8 mouse cellular contexts compared by ENCODE assay signal in the genomic region with DNA sequence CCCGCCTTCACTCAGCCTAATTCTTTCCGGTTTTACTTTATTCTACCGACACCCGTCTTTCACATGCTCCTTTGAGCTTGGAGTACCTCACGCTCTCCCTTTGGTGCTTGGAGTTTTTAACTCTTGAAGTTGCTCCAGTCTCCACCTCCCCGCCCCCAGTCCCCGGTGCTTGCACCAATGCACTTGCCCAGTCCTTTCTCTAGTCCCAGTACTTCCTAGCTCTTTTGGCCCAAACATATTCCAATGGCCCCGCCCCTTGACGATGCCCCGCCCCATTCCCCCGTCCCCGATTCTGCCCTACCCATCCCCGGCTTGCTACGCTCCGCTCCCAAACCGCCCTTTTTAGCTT. TPM values are rescaled to one million over a fixed set of nuclear protein-coding genes. Genes with fewer than 3 reads are reported as not detected.
A peak's percentile ranks its signal among the peaks of the same experiment; 100 is the strongest.
DNase-seq lines count a peak whose midpoint lies in the region; ATAC-seq and TF ChIP-seq lines count a peak whose summit lies in the region.

No protein-coding gene starts in this region.

- 1% methylated on average over 16 of the region's 16 CpGs for WGBS in spleen, adult 2 months
- WGBS in intestine, embryonic 16.5 days, result 1% methylated on average over 16 of the region's 16 CpGs
- under 1% methylated on average over 16 of the region's 16 CpGs for WGBS in olfactory bulb, adult 2 months

- peak overlapping the region; percentile 71 for H3K27ac ChIP-seq in spleen, adult 2 months (ENCODE audit: insufficient read depth, low read length)
- peak overlapping the region; percentile 92 for H3K27ac ChIP-seq in intestine, embryonic 16.5 days (ENCODE audit: low read length)
- H3K27ac ChIP-seq in olfactory bulb, adult 2 months (ENCODE audit: insufficient read depth, low read depth, low read length), result peak overlapping the region; percentile 87

- DNase-seq in spleen, adult 2 months (ENCODE audit: low read depth in 1 of 2, low spot score in 2 of 2), result peak in 1 of 2 experiments; percentile 55
- no peak for DNase-seq in spleen, adult 12 weeks (ENCODE audit: low spot score)
- peak; percentile 53 for DNase-seq in c-Kit-positive CD71-negative TER-119-negative erythroid progenitor cells, embryonic 14.5 days (ENCODE audit: low read depth)
- peak; percentile 66 to 72 for DNase-seq in frontal cortex, postnatal 10 days (ENCODE audit: low spot score in 2 of 2)
- peak; percentile 83 to 89 for DNase-seq in lung, adult 18-20 months
- DNase-seq in cerebellum, postnatal 36 days, result no peak

- H3K9ac ChIP-seq in intestine, embryonic 16.5 days (ENCODE audit: low read depth, low read length), result peak overlapping the region; percentile 85

- H3K9me3 ChIP-seq in intestine, embryonic 16.5 days (ENCODE audit: control insufficient read depth, low read length), result no peaks in the 10 kb centered on the region

- H3K36me3 ChIP-seq in spleen, adult 2 months (ENCODE audit: control insufficient read depth, insufficient read depth, low read length), result no peaks in the 10 kb centered on the region
- no peaks in the 10 kb centered on the region for H3K36me3 ChIP-seq in intestine, embryonic 16.5 days (ENCODE audit: control insufficient read depth, insufficient read depth, low read length)

- H3K4me1 ChIP-seq in spleen, adult 2 months (ENCODE audit: control insufficient read depth, insufficient read depth, insufficient read length), result no peaks in the 10 kb centered on the region; the same call in 1 of the 2 replicates
- peaks cover 4% of the 10 kb centered on the region; the same call in 1 of the 2 replicates for H3K4me1 ChIP-seq in intestine, embryonic 16.5 days (ENCODE audit: control insufficient read depth, insufficient read depth, low read length)
- no peaks in the 10 kb centered on the region for H3K4me1 ChIP-seq in olfactory bulb, adult 2 months (ENCODE audit: control insufficient read depth, insufficient read depth, low read length)

- no peaks in the 10 kb centered on the region for H3K27me3 ChIP-seq in spleen, adult 2 months (ENCODE audit: control insufficient read depth, insufficient read depth, low read length)
- H3K27me3 ChIP-seq in intestine, embryonic 16.5 days (replicated peaks; ENCODE audit: control insufficient read depth, insufficient read depth, low read length), result no peaks in the 10 kb centered on the region

- peak overlapping the region; percentile 73 for H3K4me3 ChIP-seq in spleen, adult 2 months (ENCODE audit: extremely low read depth, insufficient read depth, insufficient read length)
- H3K4me3 ChIP-seq in intestine, embryonic 16.5 days (ENCODE audit: low read length), result peak overlapping the region; percentile 83
- peak overlapping the region; percentile 77 for H3K4me3 ChIP-seq in olfactory bulb, adult 2 months (ENCODE audit: insufficient read depth, low read depth, low read length)

- H3K4me2 ChIP-seq in intestine, embryonic 16.5 days (ENCODE audit: low read depth, low read length), result peak overlapping the region; percentile 55

- ATAC-seq in intestine, embryonic 16.5 days, result peak; percentile 91

- no peak for TF ChIP-seq CTCF in spleen, adult 2 months (IDR thresholded peaks at IDR 0.05; ENCODE audit: extremely low read depth, insufficient read depth, insufficient read length, insufficient replicate concordance)
- no peak for TF ChIP-seq CTCF in olfactory bulb, adult 2 months (IDR thresholded peaks at IDR 0.05; ENCODE audit: insufficient read depth, low read depth, low read length)

- no peak for TF ChIP-seq POLR2A in spleen, adult 2 months (IDR thresholded peaks at IDR 0.05; ENCODE audit: low read depth, low read length)
- no peak for TF ChIP-seq POLR2A in olfactory bulb, adult 2 months (IDR thresholded peaks at IDR 0.05; ENCODE audit: insufficient read depth, low read depth, low read length)

RNA-seq across cellular contexts. Expression of gene Nek1, which starts 0.5 kb away (rescaled TPM):
- 3.4 and 5.8 TPM in 2 replicates for polyA plus RNA-seq in spleen, adult 2 months (2012; rRNA removed)
- polyA plus RNA-seq in intestine, embryonic 16.5 days (2015; fragmentation: Nextera tagmentation; extraction: Ambion mirVana), result 13.4 and 17.1 TPM in 2 replicates
- not detected in 2 replicates for polyA plus RNA-seq in olfactory bulb, adult 2 months (2012; ENCODE audit: insufficient read depth, insufficient read length, low replicate concordance, missing spikeins)

RNA-seq across cellular contexts. Expression of gene Clcn3, which starts 9.4 kb away (rescaled TPM):
- polyA plus RNA-seq in spleen, adult 2 months (2012; rRNA removed), result 9.0 and 10.7 TPM in 2 replicates
- polyA plus RNA-seq in intestine, embryonic 16.5 days (2015; fragmentation: Nextera tagmentation; extraction: Ambion mirVana), result 30.2 and 30.4 TPM in 2 replicates
- polyA plus RNA-seq in olfactory bulb, adult 2 months (2012; ENCODE audit: insufficient read depth, insufficient read length, low replicate concordance, missing spikeins), result 224 TPM in 1 of 2 replicates, not detected in the other

Comparison
In these comparisons a context has a peak if more than half of its experiments do, and no peak if none do; other contexts are left out.
1. DNase-seq: peak in c-Kit-positive CD71-negative TER-119-negative erythroid progenitor cells, embryonic 14.5 days (single experiment), frontal cortex, postnatal 10 days (2 of 2) and lung, adult 18-20 months (2 of 2); none in spleen, adult 12 weeks (single experiment) and cerebellum, postnatal 36 days (0 of 2).
2. Peak in every context shown above with its lines, with median percentiles within 50 percentile points of each other: H3K27ac ChIP-seq and H3K4me3 ChIP-seq.